Mouse (Mus musculus): ENCODE measurements around the gene Dct. TPM values are rescaled to one million over a fixed set of nuclear protein-coding genes. Genes with fewer than 3 reads are reported as not detected.

Gene Dct
- polyA plus RNA-seq (2012; rRNA removed; ENCODE audit: low replicate concordance) = 0.17 and 0.74 TPM in 2 replicates

DNA sequence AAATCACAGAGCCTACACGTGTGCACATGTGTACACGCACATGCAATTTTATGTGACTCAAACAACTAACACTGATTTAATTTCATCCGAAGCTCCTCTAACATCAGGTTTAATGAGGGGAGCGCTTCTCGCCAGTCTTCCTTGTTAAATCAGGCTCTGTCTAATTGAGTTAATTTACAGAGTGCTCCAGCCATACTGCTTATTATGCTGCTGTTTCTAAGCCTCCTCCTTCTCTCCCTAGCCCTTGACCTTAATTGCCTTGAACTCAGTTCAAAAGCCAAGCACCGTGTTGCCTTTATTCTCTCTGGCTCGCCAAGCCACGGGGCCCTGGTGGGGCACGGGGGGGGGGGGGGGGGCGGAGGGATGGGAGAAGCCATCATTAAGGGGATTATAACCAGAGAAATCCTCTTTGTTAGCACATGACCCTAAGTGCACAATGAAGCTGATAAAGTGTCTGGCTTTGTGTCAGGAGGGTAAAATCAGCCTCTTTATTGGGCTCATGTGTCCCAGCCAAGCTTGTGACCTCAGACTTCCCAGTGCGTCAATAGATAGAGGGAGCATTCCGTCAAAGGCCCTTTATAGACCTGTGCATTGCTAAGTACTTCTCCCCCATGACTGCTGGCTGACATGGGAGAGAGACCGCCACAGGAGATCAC is at the start of gene Dct:
Gene Dct (minus strand): TSS at position 270 of the 656 bp plus-strand sequence.

Other genes with a start within 250 kb of the Dct start
- 2.0 and 4.5 TPM in 2 replicates for gene Tgds, start 80.5 kb upstream of the Dct start, polyA plus RNA-seq (2012; rRNA removed; ENCODE audit: low replicate concordance)
- 12.5 and 23.2 TPM in 2 replicates for gene Gpr180, start 84.9 kb upstream of the Dct start, polyA plus RNA-seq (2012; rRNA removed; ENCODE audit: low replicate concordance)
- 0.08 and 6.1 TPM in 2 replicates for gene Sox21, start 184.8 kb upstream of the Dct start, polyA plus RNA-seq (2012; rRNA removed; ENCODE audit: low replicate concordance)
- not detected in 2 replicates for gene Gm9376, start 214.7 kb upstream of the Dct start, polyA plus RNA-seq (2012; rRNA removed; ENCODE audit: low replicate concordance)

Measured in duodenum, adult 2 months (tissue).